Mouse (Mus musculus) heart, postnatal 0 days (tissue): ENCODE measurements at regions not wholly inside any gene's neighbourhood (a gene's known extent, or its start where the extent isn't known, plus 50 kb on each side); places are given as distances from the start of the nearest gene placed in this dataset.

Experiments used
- ATAC-seq: fragments of 200-750 bp; cut with Nextera tagmentation; 2 replicates; pipeline ENCODE4 v1.8.0; 2017; ENCODE audit warnings: low read depth, moderate number of reproducible peaks, moderate library complexity; ENCODE audit not compliant: insufficient read depth
- DNase-seq: peaks from one replicate; pipeline ENCODE4 v3.0.0-alpha.2; 2016; ENCODE audit warnings: low spot score
- H3K27ac ChIP-seq: fragments of 300-500 bp; sonication (generic); 2 replicates; pipeline ENCODE4 v1.5.1; 2014; ENCODE audit warnings: low read depth, mild to moderate bottlenecking
- H3K27me3 ChIP-seq: fragments of 300-500 bp; sonication (generic); 2 replicates; pipeline ENCODE4 v1.6.1; 2014; ENCODE audit warnings: low read length, mixed read lengths; ENCODE audit not compliant: control insufficient read depth, insufficient read depth
- H3K36me3 ChIP-seq: fragments of 300-500 bp; sonication (generic); replicated peaks from 2 replicates; pipeline ENCODE4 v1.6.1; 2014; ENCODE audit warnings: low read length, mixed read lengths; ENCODE audit not compliant: control insufficient read depth, insufficient read depth
- H3K4me1 ChIP-seq: fragments of 300-500 bp; sonication (generic); 2 replicates; pipeline ENCODE4 v1.6.1; 2014; ENCODE audit warnings: antibody characterized with exemption; ENCODE audit not compliant: control insufficient read depth, insufficient read depth
- H3K4me2 ChIP-seq: fragments of 300-500 bp; sonication (generic); 2 replicates; pipeline ENCODE4 v1.6.1; 2014; ENCODE audit warnings: low read depth, mild to moderate bottlenecking, low read length, moderate library complexity
- H3K4me3 ChIP-seq: fragments of 300-500 bp; sonication (generic); 2 replicates; pipeline ENCODE4 v1.5.1; 2014; ENCODE audit warnings: low read depth, low read length
- H3K9ac ChIP-seq: fragments of 300-500 bp; sonication (generic); replicated peaks from 2 replicates; pipeline ENCODE4 v1.6.1; 2014; ENCODE audit warnings: low read depth, low read length, mixed read lengths
- H3K9me3 ChIP-seq: fragments of 300-500 bp; sonication (generic); replicated peaks from 2 replicates; pipeline ENCODE4 v1.6.1; 2016; ENCODE audit warnings: low read length; ENCODE audit not compliant: control insufficient read depth
- CTCF ChIP-seq: IDR thresholded peaks from 2 replicates; pipeline ENCODE4 v1.5.1; 2016; ENCODE audit warnings: antibody characterized with exemption, control low read depth, low read depth
- EP300 ChIP-seq: IDR thresholded peaks from 2 replicates; pipeline ENCODE4 v1.6.1; 2016; ENCODE audit warnings: antibody characterized with exemption, low read depth
- WGBS: fragments of 180-500 bp; shearing (Covaris S2); extraction: QIAGEN DNeasy Blood & Tissue Kit; methylation state at CpG from one replicate; pipeline ENCODE4 v1.1.7; 2014; 5-methylcytosine and 5-hydroxymethylcytosine counted together

GRCm38 (mm10) chr7:117778996-117779395, 337.0 kb downstream of the Rps15a start:
- ATAC-seq (no peak), DNase-seq (no peak)
- Histone ChIP-seq H3K4me3 (no peak overlapping the region), H3K4me1 (no peaks in the 10 kb centered on the region), H3K36me3 (no peaks in the 10 kb centered on the region), H3K9me3 (no peaks in the 10 kb centered on the region), H3K27ac (no peak overlapping the region), H3K27me3 (no peaks in the 10 kb centered on the region), H3K9ac (no peak overlapping the region), H3K4me2 (no peak overlapping the region)
- TF ChIP-seq EP300: no peak
- no peak for TF ChIP-seq CTCF
- 68% methylated on average over 4 of the region's 4 CpGs for WGBS

GRCm38 (mm10) chr7:117777921-117778320, 338.1 kb downstream of the Rps15a start:
- no peak overlapping the region for H3K4me2 ChIP-seq
- no peak for DNase-seq
- H3K4me3 ChIP-seq: no peak overlapping the region
- WGBS: 91% methylated on average over 2 of the region's 2 CpGs
- H3K27me3 ChIP-seq: no peaks in the 10 kb centered on the region
- no peaks in the 10 kb centered on the region for H3K9me3 ChIP-seq
- no peak for TF ChIP-seq EP300
- TF ChIP-seq CTCF: no peak
- no peaks in the 10 kb centered on the region for H3K4me1 ChIP-seq
- no peak overlapping the region for H3K27ac ChIP-seq
- H3K36me3 ChIP-seq: no peaks in the 10 kb centered on the region
- no peak for ATAC-seq
- H3K9ac ChIP-seq: no peak overlapping the region

GRCm38 (mm10) chr7:117771836-117772235, 344.2 kb downstream of the Rps15a start:
- 0 out of 2 replicates have a peak, but pooled peaks cover 5% of the 10 kb centered on the region for H3K9me3 ChIP-seq
- no peaks in the 10 kb centered on the region for H3K36me3 ChIP-seq
- TF ChIP-seq CTCF (no peak), EP300 (no peak)
- no peak overlapping the region for H3K4me3 ChIP-seq
- ATAC-seq (no peak), DNase-seq (no peak)
- WGBS: 86% methylated on average over 6 of the region's 6 CpGs
- H3K4me2 ChIP-seq: no peak overlapping the region
- H3K27me3 ChIP-seq: no peaks in the 10 kb centered on the region
- no peaks in the 10 kb centered on the region for H3K4me1 ChIP-seq
- H3K9ac ChIP-seq: no peak overlapping the region
- no peak overlapping the region for H3K27ac ChIP-seq

GRCm38 (mm10) chr7:117759506-117759905, 356.5 kb downstream of the Rps15a start:
- DNase-seq (no peak), ATAC-seq (no peak)
- H3K27ac ChIP-seq: no peak overlapping the region
- H3K4me1 ChIP-seq: no peaks in the 10 kb centered on the region
- 36% methylated on average over 1 of the region's 1 CpGs for WGBS
- TF ChIP-seq CTCF (no peak), EP300 (no peak)
- H3K9ac ChIP-seq: no peak overlapping the region
- no peak overlapping the region for H3K4me3 ChIP-seq
- no peak overlapping the region for H3K4me2 ChIP-seq
- H3K27me3 ChIP-seq: no peaks in the 10 kb centered on the region
- H3K9me3 ChIP-seq: no peaks in the 10 kb centered on the region
- H3K36me3 ChIP-seq: no peaks in the 10 kb centered on the region

- ATAC-seq: no peak
- no peak overlapping the region for H3K4me3 ChIP-seq
- no peak for TF ChIP-seq CTCF
- TF ChIP-seq EP300: no peak
- WGBS: 18% methylated on average over 4 of the region's 4 CpGs
- no peaks in the 10 kb centered on the region for H3K9me3 ChIP-seq
- no peak overlapping the region for H3K4me2 ChIP-seq
- no peaks in the 10 kb centered on the region for H3K27me3 ChIP-seq
- H3K9ac ChIP-seq: no peak overlapping the region
- no peaks in the 10 kb centered on the region for H3K4me1 ChIP-seq
- no peak for DNase-seq
- H3K27ac ChIP-seq: no peak overlapping the region
- no peaks in the 10 kb centered on the region for H3K36me3 ChIP-seq
Observed at GRCm38 (mm10) chr7:117757033-117757432, 359.0 kb downstream of the Rps15a start.

GRCm38 (mm10) chr7:117755830-117756229, 360.2 kb downstream of the Rps15a start:
- TF ChIP-seq EP300 (no peak), CTCF (no peak)
- Histone ChIP-seq H3K4me1 (no peaks in the 10 kb centered on the region), H3K4me3 (no peak overlapping the region), H3K9ac (no peak overlapping the region), H3K36me3 (no peaks in the 10 kb centered on the region), H3K27me3 (no peaks in the 10 kb centered on the region), H3K9me3 (no peaks in the 10 kb centered on the region), H3K27ac (no peak overlapping the region), H3K4me2 (no peak overlapping the region)
- DNase-seq (no peak), ATAC-seq (no peak)
- 57% methylated on average over 5 of the region's 5 CpGs for WGBS
